Mouse (Mus musculus) megakaryocyte, embryonic 14.5 days (primary cell): ENCODE results near the gene Cdyl2. TPM values are rescaled to one million over a fixed set of nuclear protein-coding genes. Genes with fewer than 3 reads are reported as not detected.

ENCODE experiments used
- H3K27me3 ChIP-seq: replicated peaks from 2 replicates; pipeline ENCODE3; 2012; ENCODE audit warnings: inconsistent platforms
- H3K36me3 ChIP-seq: replicated peaks from 2 replicates; pipeline ENCODE3; 2012; ENCODE audit warnings: low read length, inconsistent platforms, mixed read lengths
- H3K4me1 ChIP-seq: 2 replicates; pipeline ENCODE4 v1.6.1; 2012; ENCODE audit warnings: inconsistent platforms
- H3K4me3 ChIP-seq: replicated peaks from 2 replicates; pipeline ENCODE3; 2012; ENCODE audit warnings: moderate library complexity, mild to moderate bottlenecking, inconsistent platforms
- H3K9me3 ChIP-seq: 2 replicates; pipeline ENCODE4 v1.6.1; 2012; ENCODE audit warnings: inconsistent platforms
- FLI1 ChIP-seq: IDR thresholded peaks from 2 replicates; pipeline ENCODE4 v1.6.1; 2012; ENCODE audit warnings: low read length, inconsistent platforms, mixed read lengths
- GATA1 ChIP-seq: IDR thresholded peaks from 3 replicates; pipeline ENCODE4 v1.6.1; 2012; ENCODE audit warnings: mixed read lengths, low read length, inconsistent platforms, borderline replicate concordance
- polyA plus RNA-seq: library from polyadenylated mRNA; stranded (reverse); fragments of >175 nt; gene quantifications from 2 replicates; pipeline ENCODE4 v1.2.3, GENCODE M21; 2012; ENCODE audit warnings: low replicate concordance; ENCODE audit not compliant: insufficient read depth

The Cdyl2 gene
- polyA plus RNA-seq, 1 experiment = 1.1 TPM

DNA sequence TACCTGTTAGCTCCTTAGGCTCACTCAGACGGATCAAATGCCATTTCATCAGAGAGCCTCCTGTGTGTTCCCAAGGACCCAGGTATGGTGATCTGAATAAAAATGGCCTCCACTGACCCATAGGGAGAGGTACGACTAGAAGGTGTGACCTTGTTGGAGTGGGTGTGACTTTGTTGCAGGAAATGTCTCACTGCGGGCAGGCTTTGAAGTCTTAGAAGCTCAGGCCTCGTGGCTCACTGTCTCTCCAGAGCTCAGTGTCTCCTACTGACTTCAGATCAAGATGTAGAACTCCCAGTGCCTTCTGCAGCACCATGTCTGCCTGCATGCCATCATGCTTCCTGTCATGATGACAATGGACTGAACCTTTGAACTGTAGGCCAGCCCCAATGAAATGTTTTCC, 87.4 kb downstream of the Cdyl2 start:
- TF ChIP-seq GATA1 = no peak
- no peak for TF ChIP-seq FLI1
- no peaks in the 10 kb centered on the region for H3K4me1 ChIP-seq
- H3K4me3 ChIP-seq = no peak overlapping the region
- H3K9me3 ChIP-seq = peaks cover 34% of the 10 kb centered on the region
- no peaks in the 10 kb centered on the region for H3K27me3 ChIP-seq
- no peaks in the 10 kb centered on the region for H3K36me3 ChIP-seq

- TF ChIP-seq FLI1 (no peak), GATA1 (no peak)
- Histone ChIP-seq H3K9me3 (peaks cover 22% of the 10 kb centered on the region; the same call in 1 of the 2 replicates), H3K4me3 (no peak overlapping the region)
Measured at GRCm38 (mm10) chr8:116640925-116641324, 91.9 kb downstream of the Cdyl2 start.

GRCm38 (mm10) chr8:116637998-116638397, 94.8 kb downstream of the Cdyl2 start:
- Histone ChIP-seq H3K4me3 (no peak overlapping the region), H3K4me1 (no peaks in the 10 kb centered on the region), H3K9me3 (peaks cover 10% of the 10 kb centered on the region; the same call in 1 of the 2 replicates), H3K36me3 (no peaks in the 10 kb centered on the region), H3K27me3 (no peaks in the 10 kb centered on the region)
- no peak for TF ChIP-seq FLI1
- TF ChIP-seq GATA1 = no peak

More at GRCm38 (mm10) chr8:116640925-116641324, 91.9 kb downstream of the Cdyl2 start:
- H3K4me1 ChIP-seq = no peaks in the 10 kb centered on the region
- no peaks in the 10 kb centered on the region for H3K27me3 ChIP-seq
- no peaks in the 10 kb centered on the region for H3K36me3 ChIP-seq

- Histone ChIP-seq H3K4me3 (peak overlapping the region; percentile 33), H3K9me3 (peaks cover 5% of the 10 kb centered on the region; the same call in 1 of the 2 replicates)
Measured at GRCm38 (mm10) chr8:116637193-116637592, 95.6 kb downstream of the Cdyl2 start.

GRCm38 (mm10) chr8:116636396-116636795, 96.4 kb downstream of the Cdyl2 start:
- peaks cover 8% of the 10 kb centered on the region for H3K9me3 ChIP-seq
- no peaks in the 10 kb centered on the region for H3K4me1 ChIP-seq
- no peaks in the 10 kb centered on the region for H3K36me3 ChIP-seq
- H3K27me3 ChIP-seq = no peaks in the 10 kb centered on the region
- H3K4me3 ChIP-seq = no peak overlapping the region
- TF ChIP-seq GATA1 (no peak), FLI1 (no peak)

More at GRCm38 (mm10) chr8:116637193-116637592, 95.6 kb downstream of the Cdyl2 start:
- Histone ChIP-seq H3K27me3 (no peaks in the 10 kb centered on the region), H3K4me1 (no peaks in the 10 kb centered on the region), H3K36me3 (no peaks in the 10 kb centered on the region)
- TF ChIP-seq GATA1 (no peak), FLI1 (no peak)

DNA sequence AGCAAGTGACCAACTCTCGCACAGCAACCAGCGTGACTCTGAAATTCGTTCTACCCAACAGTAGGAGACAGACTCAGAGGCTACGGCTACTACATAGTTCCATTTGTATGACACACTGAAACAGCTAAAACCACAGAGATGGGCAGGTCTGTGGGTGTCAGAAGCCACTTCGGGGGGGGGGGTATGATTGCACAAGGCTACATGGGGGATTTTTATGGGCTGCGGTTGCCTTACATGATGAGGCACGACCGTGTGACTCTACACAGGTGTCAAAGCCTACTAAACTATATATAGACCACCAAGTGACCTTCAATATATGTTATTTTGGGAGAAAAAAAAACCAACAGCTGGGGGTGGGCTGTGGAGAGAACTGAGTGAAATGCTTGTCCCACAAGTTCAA, 96.8 kb downstream of the Cdyl2 start:
- H3K4me3 ChIP-seq = no peak overlapping the region
- no peaks in the 10 kb centered on the region for H3K36me3 ChIP-seq
- H3K9me3 ChIP-seq = peaks cover 8% of the 10 kb centered on the region
- no peaks in the 10 kb centered on the region for H3K4me1 ChIP-seq
- H3K27me3 ChIP-seq = no peaks in the 10 kb centered on the region
- no peak for TF ChIP-seq GATA1
- TF ChIP-seq FLI1 = no peak

GRCm38 (mm10) chr8:116635261-116635660, 97.5 kb downstream of the Cdyl2 start:
- Histone ChIP-seq H3K9me3 (peaks cover 12% of the 10 kb centered on the region), H3K4me1 (no peaks in the 10 kb centered on the region), H3K27me3 (no peaks in the 10 kb centered on the region), H3K4me3 (no peak overlapping the region), H3K36me3 (no peaks in the 10 kb centered on the region)
- TF ChIP-seq FLI1 (no peak), GATA1 (no peak)

- no peaks in the 10 kb centered on the region; the same call in 1 of the 2 replicates for H3K4me1 ChIP-seq
- no peaks in the 10 kb centered on the region for H3K36me3 ChIP-seq
- no peaks in the 10 kb centered on the region for H3K27me3 ChIP-seq
- TF ChIP-seq GATA1 = no peak
- H3K4me3 ChIP-seq = no peak overlapping the region
- peaks cover 20% of the 10 kb centered on the region for H3K9me3 ChIP-seq
Measured at GRCm38 (mm10) chr8:116634436-116634835, 98.4 kb downstream of the Cdyl2 start.

DNA sequence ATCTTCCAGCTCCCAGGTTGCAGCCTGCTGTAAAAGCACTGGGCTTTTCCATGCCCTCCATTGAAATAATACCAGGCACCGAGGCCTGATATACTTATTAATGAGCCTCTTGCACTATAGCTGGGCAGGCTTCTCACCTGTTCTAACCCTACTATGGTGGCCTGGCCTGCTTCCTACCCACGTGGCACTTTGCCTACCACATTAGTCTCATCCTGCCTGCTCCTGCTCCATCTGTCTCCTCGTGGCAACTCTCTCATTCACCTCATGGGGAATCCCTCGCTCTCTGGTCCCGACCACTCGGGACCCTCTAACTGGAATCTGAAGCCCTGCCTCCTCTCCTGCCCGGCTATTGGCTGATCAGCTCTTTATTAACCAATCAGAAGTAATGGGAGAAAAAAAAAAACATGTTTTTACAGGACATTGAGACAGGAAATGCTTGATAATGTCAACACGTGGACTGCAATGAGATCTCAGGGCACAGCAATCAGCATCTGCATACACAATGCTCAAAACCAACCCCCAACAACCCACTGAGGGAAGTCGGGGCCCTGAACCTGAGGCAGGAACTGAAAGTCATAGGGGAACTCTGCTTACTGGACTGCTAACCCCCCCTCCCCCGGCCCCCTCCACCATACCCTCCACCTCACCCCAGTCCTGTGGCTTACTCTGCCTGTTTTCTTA, 99.2 kb downstream of the Cdyl2 start:
- Histone ChIP-seq H3K4me3 (no peak overlapping the region), H3K36me3 (no peaks in the 10 kb centered on the region), H3K9me3 (peaks cover 21% of the 10 kb centered on the region), H3K4me1 (no peaks in the 10 kb centered on the region; the same call in 1 of the 2 replicates), H3K27me3 (no peaks in the 10 kb centered on the region)
- no peak for TF ChIP-seq FLI1
- TF ChIP-seq GATA1 = no peak

- Histone ChIP-seq H3K36me3 (no peaks in the 10 kb centered on the region), H3K4me1 (no peaks in the 10 kb centered on the region; the same call in 1 of the 2 replicates), H3K9me3 (peaks cover 24% of the 10 kb centered on the region), H3K27me3 (no peaks in the 10 kb centered on the region), H3K4me3 (no peak overlapping the region)
- TF ChIP-seq FLI1 (no peak), GATA1 (no peak)
Measured at GRCm38 (mm10) chr8:116630066-116630465, 102.7 kb downstream of the Cdyl2 start.

- Histone ChIP-seq H3K4me1 (no peaks in the 10 kb centered on the region; the same call in 1 of the 2 replicates), H3K27me3 (no peaks in the 10 kb centered on the region), H3K4me3 (no peak overlapping the region), H3K36me3 (peaks cover 2% of the 10 kb centered on the region), H3K9me3 (peaks cover 26% of the 10 kb centered on the region)
- TF ChIP-seq GATA1 = no peak
- TF ChIP-seq FLI1 = no peak
Measured at GRCm38 (mm10) chr8:116628975-116629374, 103.8 kb downstream of the Cdyl2 start.
